Mouse (Mus musculus) forebrain, embryonic 15.5 days (tissue): Measurements from ENCODE around the gene Six4. TPM values are rescaled to one million over a fixed set of nuclear protein-coding genes. Genes with fewer than 3 reads are reported as not detected.

Experiments used
- polyA plus RNA-seq: library from polyadenylated mRNA; unstranded; fragments of >200 nt; fragmentation: Nextera tagmentation; extraction: Ambion mirVana; gene quantifications from 2 replicates; pipeline ENCODE4 v1.2.1, GENCODE M21; 2015

Six4 gene
- polyA plus RNA-seq, 1 experiment from 2014 or later, result 0.39 TPM

Other genes with a start within 250 kb of the Six4 start
- gene Six6, start 173.6 kb downstream of the Six4 start, polyA plus RNA-seq, result 1.1 and 4.3 TPM in 2 replicates
- gene 4930447C04Rik, start 172.7 kb downstream of the Six4 start, polyA plus RNA-seq, result 2.6 and 3.1 TPM in 2 replicates
- 0.25 and 0.29 TPM in 2 replicates for gene Six1, start 59.6 kb downstream of the Six4 start, polyA plus RNA-seq
- gene Mnat1, start 10.3 kb upstream of the Six4 start, polyA plus RNA-seq, result 16.3 and 16.5 TPM in 2 replicates
- 13.5 and 15.3 TPM in 2 replicates for gene Trmt5, start 173.3 kb upstream of the Six4 start, polyA plus RNA-seq
- 6.7 and 8.8 TPM in 2 replicates for gene Slc38a6, start 173.3 kb upstream of the Six4 start, polyA plus RNA-seq